Mouse (Mus musculus): ENCODE results near the gene Tbc1d22b.

Gene Tbc1d22b

GRCm38 (mm10) chr17:29542831-29543690, 6.5 kb upstream of the Tbc1d22b start:
- no peak for DNase-seq

GRCm38 (mm10) chr17:29544064-29544463, 5.5 kb upstream of the Tbc1d22b start:
- DNase-seq, result no peak

- DNase-seq, result no peak
These were observed 4.3 kb upstream of the Tbc1d22b start for GRCm38 (mm10) chr17:29545241-29545640.

GRCm38 (mm10) chr17:29548494-29548893, 1.1 kb upstream of the Tbc1d22b start:
- DNase-seq, result no peak

GRCm38 (mm10) chr17:29548994-29549393, 591 bp upstream of the Tbc1d22b start:
- no peak for DNase-seq

- DNase-seq, result no peak
These were observed 1.4 kb downstream of the Tbc1d22b start for GRCm38 (mm10) chr17:29551019-29551418.

- no peak for DNase-seq
These were observed 2.7 kb downstream of the Tbc1d22b start, which contains the start of gene Tmem217 for GRCm38 (mm10) chr17:29552162-29552732. Tmem217 (minus strand) TSS chr17:29552385.

- no peak for DNase-seq
These were observed 4.6 kb downstream of the Tbc1d22b start for GRCm38 (mm10) chr17:29554176-29554575.

GRCm38 (mm10) chr17:29556456-29556855, 6.9 kb downstream of the Tbc1d22b start:
- DNase-seq, result peak; percentile 6

GRCm38 (mm10) chr17:29556893-29557292, 7.3 kb downstream of the Tbc1d22b start:
- DNase-seq, result peak; percentile 13

GRCm38 (mm10) chr17:29558476-29558875, 8.9 kb downstream of the Tbc1d22b start:
- DNase-seq, result no peak

- no peak for DNase-seq
These were observed 15.9 kb downstream of the Tbc1d22b start for GRCm38 (mm10) chr17:29565521-29565920.

- DNase-seq, result no peak
These were observed 18.9 kb downstream of the Tbc1d22b start for GRCm38 (mm10) chr17:29568435-29568834.

GRCm38 (mm10) chr17:29569831-29570230, 20.2 kb downstream of the Tbc1d22b start:
- DNase-seq, result no peak

- peak; percentile 42 for DNase-seq
These were observed 30.1 kb downstream of the Tbc1d22b start for GRCm38 (mm10) chr17:29579579-29580126.

GRCm38 (mm10) chr17:29583569-29583968, 34.0 kb downstream of the Tbc1d22b start:
- no peak for DNase-seq

GRCm38 (mm10) chr17:29584306-29584705, 34.7 kb downstream of the Tbc1d22b start:
- no peak for DNase-seq

- DNase-seq, result no peak
These were observed 35.2 kb downstream of the Tbc1d22b start for GRCm38 (mm10) chr17:29584737-29585136.

GRCm38 (mm10) chr17:29585446-29585845, 35.9 kb downstream of the Tbc1d22b start:
- DNase-seq, result no peak

GRCm38 (mm10) chr17:29586921-29587320, 37.3 kb downstream of the Tbc1d22b start:
- DNase-seq, result no peak

- DNase-seq, result no peak
These were observed 39.8 kb downstream of the Tbc1d22b start for GRCm38 (mm10) chr17:29589221-29589898.

- DNase-seq, result no peak
These were observed 46.5 kb downstream of the Tbc1d22b start for GRCm38 (mm10) chr17:29595891-29596770.
